Comparison of ENCODE assay signal across 10 mouse cellular contexts in genomic region chr16:26722464-26722863, GRCm38 (mm10).
A peak's percentile ranks its signal among the peaks of the same experiment; 100 is the strongest.
DNase-seq lines count a peak whose midpoint lies in the region; ATAC-seq lines count a peak whose summit lies in the region.
"Had no signal": no experiment of that assay in that cellular context is flagged by ENCODE, and none has a peak within 500 bp of the region (broad histone marks: within the 10 kb centered on the region; RNA-seq: fewer than 3 reads in every experiment).

No protein-coding gene starts in this region.

- H3K27ac ChIP-seq in midbrain, embryonic 15.5 days, result no peak overlapping the region
- no peak overlapping the region for H3K27ac ChIP-seq in midbrain, embryonic 11.5 days (ENCODE audit: low read depth, low read length)
- H3K27ac ChIP-seq: kidney, embryonic 15.5 days; liver, embryonic 13.5 days had no signal

- H3K4me3 ChIP-seq in midbrain, embryonic 15.5 days, result no peak overlapping the region
- no peak overlapping the region for H3K4me3 ChIP-seq in midbrain, embryonic 11.5 days (ENCODE audit: low read depth, low read length)
- H3K4me3 ChIP-seq: kidney, embryonic 15.5 days; liver, embryonic 13.5 days had no signal

- H3K9me3 ChIP-seq in midbrain, embryonic 15.5 days, result no peaks in the 10 kb centered on the region
- H3K9me3 ChIP-seq in midbrain, embryonic 11.5 days (ENCODE audit: control insufficient read depth, low read length), result no peaks in the 10 kb centered on the region
- H3K9me3 ChIP-seq: kidney, embryonic 15.5 days; liver, embryonic 13.5 days had no signal

- 0 out of 2 replicates have a peak, but pooled peaks have one; percentile 42 for ATAC-seq in midbrain, embryonic 15.5 days (replicated peaks)
- ATAC-seq in midbrain, embryonic 11.5 days (ENCODE audit: low FRiP score), result no peak

- no peaks in the 10 kb centered on the region for H3K36me3 ChIP-seq in midbrain, embryonic 15.5 days (replicated peaks)
- no peaks in the 10 kb centered on the region for H3K36me3 ChIP-seq in midbrain, embryonic 11.5 days (ENCODE audit: control insufficient read depth, insufficient read depth, low read length)
- H3K36me3 ChIP-seq: kidney, embryonic 15.5 days; liver, embryonic 13.5 days had no signal

- H3K9ac ChIP-seq in midbrain, embryonic 15.5 days, result no peak overlapping the region
- H3K9ac ChIP-seq in midbrain, embryonic 11.5 days (ENCODE audit: low read length), result no peak overlapping the region
- H3K9ac ChIP-seq: kidney, embryonic 15.5 days; liver, embryonic 13.5 days had no signal

- H3K4me1 ChIP-seq in midbrain, embryonic 15.5 days, result no peaks in the 10 kb centered on the region
- H3K4me1 ChIP-seq in midbrain, embryonic 11.5 days (ENCODE audit: control insufficient read depth, insufficient read depth, low read length), result no peaks in the 10 kb centered on the region
- H3K4me1 ChIP-seq: kidney, embryonic 15.5 days; liver, embryonic 13.5 days had no signal

- H3K27me3 ChIP-seq in midbrain, embryonic 15.5 days (replicated peaks), result no peaks in the 10 kb centered on the region
- H3K27me3 ChIP-seq in midbrain, embryonic 11.5 days (ENCODE audit: control insufficient read depth, insufficient read depth, low read length), result no peaks in the 10 kb centered on the region
- H3K27me3 ChIP-seq: kidney, embryonic 15.5 days; liver, embryonic 13.5 days had no signal

- peak; percentile 4 for DNase-seq in cerebellum, adult 11 months
- no peak for DNase-seq in cerebellum, adult 9-10 months
- no peak for DNase-seq in midbrain, embryonic 11.5 days (ENCODE audit: low spot score, missing footprints)
- DNase-seq in heart, adult 8-10 months (ENCODE audit: low spot score), result peak; percentile 33
- peak; percentile 9 for DNase-seq in lung, postnatal 36 days
- no peak for DNase-seq in c-Kit-positive CD71-positive TER-119-positive erythroid progenitor cells, embryonic 14.5 days (ENCODE audit: low spot score)
- DNase-seq in MN1 (ENCODE audit: low spot score), result no peak
- DNase-seq: liver, embryonic 13.5 days had no signal

- H3K4me2 ChIP-seq in midbrain, embryonic 15.5 days, result no peak overlapping the region
- H3K4me2 ChIP-seq in midbrain, embryonic 11.5 days, result no peak overlapping the region
- H3K4me2 ChIP-seq: kidney, embryonic 15.5 days; liver, embryonic 13.5 days had no signal

- WGBS in midbrain, embryonic 15.5 days, result 80% methylated on average over 11 of the region's 11 CpGs
- WGBS in midbrain, embryonic 11.5 days, result 89% methylated on average over 11 of the region's 11 CpGs

Comparison
In these comparisons a context has a peak if more than half of its experiments do, and no peak if none do; other contexts are left out.
1. DNase-seq: peak in cerebellum, adult 11 months (single experiment), heart, adult 8-10 months (single experiment) and lung, postnatal 36 days (single experiment); none in cerebellum, adult 9-10 months (single experiment), midbrain, embryonic 11.5 days (single experiment), c-Kit-positive CD71-positive TER-119-positive erythroid progenitor cells, embryonic 14.5 days (single experiment) and MN1 (single experiment).